Mouse (Mus musculus) T-helper 17 cell (primary cell): ENCODE measurements around the gene Adora1.

Experiments used
- in situ Hi-C, 2 experiments: fragments of 300-600 bp; cut with MboI, MseI; formaldehyde crosslinking; loops; 1 replicate in 1 of 2; 2 replicates in 1 of 2; pipeline ENCODE4 v1.15.1; 2025; ENCODE audit warnings: high pct_unique_total_duplicates in 2 of 2

Adora1 gene

GRCm38 (mm10) chr1:134235391-134235921, at the start of gene Adora1:
Adora1 (minus strand) TSS chr1:134235431.
- in situ Hi-C loops: no loop called here

GRCm38 (mm10) chr1:134283108-134283507, 47.9 kb upstream of the Adora1 start:
- in situ Hi-C loops: no loop called here

- in situ Hi-C loops: no loop called here
Measured at GRCm38 (mm10) chr1:134282342-134282741, 47.1 kb upstream of the Adora1 start.

- in situ Hi-C loops: no loop called here
Measured at GRCm38 (mm10) chr1:134281563-134281962, 46.3 kb upstream of the Adora1 start.

- in situ Hi-C loops: no loop called here
Measured at GRCm38 (mm10) chr1:134280174-134280573, 44.9 kb upstream of the Adora1 start.

GRCm38 (mm10) chr1:134276823-134277222, 41.6 kb upstream of the Adora1 start:
- in situ Hi-C loops: loop anchor here in 1 of 2 experiments (10.0 kb wide), 1 partner anchor 1198 kb away; no protein-coding TSS in a partner anchor

- in situ Hi-C loops: loop anchor here in 1 of 2 experiments (10.0 kb wide), 1 partner anchor 1199 kb away; no protein-coding TSS in a partner anchor
Measured at GRCm38 (mm10) chr1:134275616-134276464, 40.6 kb upstream of the Adora1 start.

GRCm38 (mm10) chr1:134274483-134274920, 39.3 kb upstream of the Adora1 start:
- in situ Hi-C loops: loop anchor here in 1 of 2 experiments (10.0 kb wide), 1 partner anchor 1200 kb away; no protein-coding TSS in a partner anchor

GRCm38 (mm10) chr1:134273493-134274395, 38.5 kb upstream of the Adora1 start:
- in situ Hi-C loops: loop anchor here in 1 of 2 experiments (10.0 kb wide), 1 partner anchor 1201 kb away; no protein-coding TSS in a partner anchor

GRCm38 (mm10) chr1:134272754-134273250, 37.6 kb upstream of the Adora1 start:
- in situ Hi-C loops: loop anchor here in 1 of 2 experiments (10.0 kb wide), 1 partner anchor 1202 kb away; no protein-coding TSS in a partner anchor

GRCm38 (mm10) chr1:134270026-134270425, 34.8 kb upstream of the Adora1 start:
- in situ Hi-C loops: loop anchor here in 1 of 2 experiments (10.0 kb wide), 1 partner anchor 1205 kb away; no protein-coding TSS in a partner anchor

- in situ Hi-C loops: no loop called here
Measured at GRCm38 (mm10) chr1:134265797-134266196, 30.6 kb upstream of the Adora1 start.

GRCm38 (mm10) chr1:134264341-134264740, 29.1 kb upstream of the Adora1 start:
- in situ Hi-C loops: no loop called here

GRCm38 (mm10) chr1:134249681-134250080, 14.4 kb upstream of the Adora1 start:
- in situ Hi-C loops: loop anchor here (5.0 kb wide), 1 partner anchor 97 kb away; no protein-coding TSS in a partner anchor

- in situ Hi-C loops: loop anchor here (5.0 kb wide), 1 partner anchor 94 kb away; no protein-coding TSS in a partner anchor
Measured at GRCm38 (mm10) chr1:134246590-134246989, 11.4 kb upstream of the Adora1 start.

GRCm38 (mm10) chr1:134245004-134245717, 9.9 kb upstream of the Adora1 start:
- in situ Hi-C loops: loop anchor here (5.0 kb wide), 1 partner anchor 93 kb away; no protein-coding TSS in a partner anchor

- in situ Hi-C loops: no loop called here
Measured at GRCm38 (mm10) chr1:134243948-134244914, 9.0 kb upstream of the Adora1 start.

- in situ Hi-C loops: no loop called here
Measured at GRCm38 (mm10) chr1:134243505-134243904, 8.3 kb upstream of the Adora1 start.

GRCm38 (mm10) chr1:134242286-134242685, 7.1 kb upstream of the Adora1 start:
- in situ Hi-C loops: no loop called here
